Mouse (Mus musculus) neural tube, embryonic 13.5 days (tissue): Measurements from ENCODE around the gene March6. TPM values are rescaled to one million over a fixed set of nuclear protein-coding genes. Genes with fewer than 3 reads are reported as not detected.

Experiments used
- ATAC-seq: fragments of 200-750 bp; cut with Nextera tagmentation; 2 replicates; pipeline ENCODE4 v1.8.0; 2017; ENCODE audit warnings: low read depth, mild to moderate bottlenecking, moderate TSS enrichment, moderate library complexity
- H3K27ac ChIP-seq: fragments of 300-500 bp; sonication (generic); replicated peaks from 2 replicates; pipeline ENCODE4 v1.5.1; 2015; ENCODE audit warnings: moderate library complexity, mild to moderate bottlenecking, inconsistent platforms
- H3K27me3 ChIP-seq: fragments of 300-500 bp; sonication (generic); 2 replicates; pipeline ENCODE4 v1.6.1; 2015; ENCODE audit warnings: mild to moderate bottlenecking, inconsistent platforms
- H3K36me3 ChIP-seq: fragments of 300-500 bp; sonication (generic); 2 replicates; pipeline ENCODE4 v1.6.1; 2015; ENCODE audit warnings: mild to moderate bottlenecking, inconsistent platforms
- H3K4me1 ChIP-seq: fragments of 300-500 bp; sonication (generic); replicated peaks from 2 replicates; pipeline ENCODE4 v1.6.1; 2015; ENCODE audit warnings: inconsistent platforms
- H3K4me2 ChIP-seq: fragments of 300-500 bp; sonication (generic); 2 replicates; pipeline ENCODE4 v1.6.1; 2015; ENCODE audit warnings: inconsistent platforms, mild to moderate bottlenecking, moderate library complexity
- H3K4me3 ChIP-seq: fragments of 300-500 bp; sonication (generic); 2 replicates; pipeline ENCODE4 v1.5.1; 2015; ENCODE audit warnings: mild to moderate bottlenecking, inconsistent platforms
- H3K9ac ChIP-seq: fragments of 300-500 bp; sonication (generic); 2 replicates; pipeline ENCODE4 v1.6.1; 2015; ENCODE audit warnings: moderate library complexity, mild to moderate bottlenecking, inconsistent platforms
- H3K9me3 ChIP-seq: fragments of 300-500 bp; sonication (generic); 2 replicates; pipeline ENCODE4 v1.6.1; 2016; ENCODE audit warnings: inconsistent platforms
- WGBS: fragments of 180-500 bp; shearing (Covaris S2); methylation state at CpG from one replicate; pipeline ENCODE4 v1.1.7; 2015; 5-methylcytosine and 5-hydroxymethylcytosine counted together
- polyA plus RNA-seq: library from polyadenylated mRNA; unstranded; fragments of >200 nt; fragmentation: Nextera tagmentation; extraction: Ambion mirVana; gene quantifications from 2 replicates; pipeline ENCODE4 v1.2.1, GENCODE M21; 2015

March6 gene
- polyA plus RNA-seq, 1 experiment from 2014 or later = 58.2 TPM

DNA sequence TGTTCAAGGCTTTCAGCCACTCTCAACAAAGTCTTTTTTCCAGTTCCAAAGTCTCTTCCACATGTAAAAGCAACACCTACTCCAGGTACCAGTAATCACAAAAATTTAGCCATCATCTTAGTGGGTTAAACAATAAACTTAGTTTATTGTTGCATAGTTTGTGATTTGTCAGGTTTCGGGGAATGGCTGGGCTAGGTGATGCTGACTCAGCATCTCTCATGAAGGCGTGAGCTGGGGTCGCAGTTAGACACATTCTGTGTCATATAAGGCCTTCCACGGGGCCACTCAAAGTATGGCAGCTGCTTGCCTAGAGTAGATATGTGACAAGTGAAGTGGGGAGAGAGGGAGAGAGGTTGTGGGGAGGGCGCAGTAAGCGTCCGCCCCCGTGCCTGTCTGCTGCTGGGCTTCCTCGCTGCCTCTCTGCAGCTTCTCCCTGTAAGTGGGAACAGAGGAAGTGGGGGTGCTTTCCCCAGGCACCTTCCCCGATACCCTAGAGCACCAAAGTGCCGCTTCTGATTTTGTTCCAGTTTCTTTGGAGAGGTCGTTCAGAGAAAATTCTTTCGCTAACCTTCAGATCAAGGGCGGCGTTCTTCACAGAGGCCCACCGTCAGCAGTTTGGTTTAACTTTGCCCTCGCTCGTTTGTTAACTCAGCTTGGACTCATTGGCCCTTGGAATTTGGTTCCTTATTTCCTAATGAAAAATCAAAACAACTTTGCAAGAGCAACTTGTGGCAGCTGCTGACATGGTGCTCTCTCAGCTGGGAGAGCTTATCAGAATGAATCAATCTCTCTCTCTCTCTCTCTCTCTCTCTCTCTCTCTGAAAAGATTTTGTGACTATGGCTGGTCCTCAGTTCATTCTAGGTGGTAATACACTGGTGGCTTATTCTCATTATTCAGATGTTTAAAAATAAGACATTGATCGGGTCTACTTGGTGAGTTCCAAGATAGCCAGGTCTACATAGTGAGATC lies 33.0 kb upstream of the March6 start:
- Histone ChIP-seq H3K4me1 (peaks cover 4% of the 10 kb centered on the region), H3K9me3 (no peaks in the 10 kb centered on the region), H3K9ac (no peak overlapping the region), H3K36me3 (no peaks in the 10 kb centered on the region), H3K27me3 (no peaks in the 10 kb centered on the region), H3K4me3 (no peak overlapping the region), H3K27ac (no peak overlapping the region), H3K4me2 (no peak overlapping the region)
- no peak for ATAC-seq
- 78% methylated on average over 19 of the region's 19 CpGs for WGBS

DNA sequence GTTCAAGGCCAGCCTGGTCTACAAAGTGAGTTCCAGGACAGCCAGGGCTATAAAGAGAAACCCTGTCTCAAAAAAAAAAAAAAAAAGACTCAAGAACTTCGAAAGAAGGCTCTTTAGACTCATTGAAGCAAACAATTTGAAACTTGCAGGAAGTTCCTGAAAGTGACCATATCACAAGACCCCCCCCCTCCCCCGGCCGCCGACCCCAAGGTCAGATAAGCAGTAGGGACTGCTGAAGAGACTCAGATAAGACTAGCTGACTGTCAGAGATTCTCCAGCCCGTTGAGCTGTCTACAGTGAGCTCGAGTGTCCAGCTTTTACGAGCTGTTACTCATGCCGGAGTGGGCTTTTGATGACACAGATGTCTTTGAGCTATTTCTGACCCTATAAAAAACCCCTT lies 32.0 kb upstream of the March6 start:
- no peaks in the 10 kb centered on the region for H3K36me3 ChIP-seq
- H3K4me1 ChIP-seq = no peaks in the 10 kb centered on the region
- H3K9ac ChIP-seq = no peak overlapping the region
- H3K4me2 ChIP-seq = no peak overlapping the region
- H3K4me3 ChIP-seq = no peak overlapping the region
- ATAC-seq = no peak
- no peak overlapping the region for H3K27ac ChIP-seq
- 75% methylated on average over 8 of the region's 8 CpGs for WGBS
- no peaks in the 10 kb centered on the region for H3K9me3 ChIP-seq
- no peaks in the 10 kb centered on the region for H3K27me3 ChIP-seq

DNA sequence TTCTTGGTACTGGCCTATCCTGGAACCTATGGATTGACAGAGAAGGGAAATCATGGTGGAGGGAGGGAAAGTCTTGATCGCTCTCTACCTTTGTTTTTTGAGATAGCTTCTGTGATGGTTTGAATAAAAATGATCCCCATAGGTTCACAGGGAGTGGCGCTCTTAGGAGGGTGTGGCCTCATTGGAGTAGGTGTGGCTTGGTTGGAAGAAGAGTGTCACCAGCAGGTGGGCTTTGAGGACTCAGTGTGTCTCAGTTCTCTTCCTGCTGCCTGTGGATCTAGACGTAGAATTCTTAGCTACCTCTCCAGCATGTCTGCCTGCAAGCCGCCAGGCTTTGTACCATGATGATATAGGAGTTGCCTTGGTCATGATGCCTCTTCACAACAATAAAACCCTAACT lies 31.1 kb upstream of the March6 start:
- Histone ChIP-seq H3K4me2 (no peak overlapping the region), H3K9me3 (no peaks in the 10 kb centered on the region), H3K36me3 (no peaks in the 10 kb centered on the region), H3K4me3 (no peak overlapping the region), H3K27ac (no peak overlapping the region), H3K9ac (no peak overlapping the region), H3K4me1 (no peaks in the 10 kb centered on the region), H3K27me3 (no peaks in the 10 kb centered on the region)
- ATAC-seq = no peak
- 97% methylated on average over 4 of the region's 4 CpGs for WGBS

DNA sequence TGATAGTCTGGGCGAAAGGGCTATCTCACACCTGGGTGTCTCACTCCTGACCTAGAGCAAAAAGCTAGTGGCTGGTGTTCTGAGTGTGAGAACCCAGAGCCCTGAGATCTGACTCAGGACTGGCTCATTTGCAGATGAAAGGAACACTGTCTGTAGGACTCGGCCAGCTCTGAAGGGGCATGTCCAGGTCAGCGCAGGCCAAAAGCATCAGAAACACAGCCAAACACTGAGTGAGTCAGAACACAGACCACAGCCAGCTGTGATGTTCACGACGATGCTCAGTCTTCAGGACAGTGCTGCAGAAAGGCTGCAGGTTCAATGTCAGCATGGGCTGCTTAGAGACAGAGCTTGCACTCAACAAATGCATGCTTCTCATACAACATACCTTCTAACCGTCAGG lies 30.5 kb upstream of the March6 start:
- Histone ChIP-seq H3K4me3 (no peak overlapping the region), H3K27me3 (no peaks in the 10 kb centered on the region), H3K9ac (no peak overlapping the region), H3K36me3 (no peaks in the 10 kb centered on the region), H3K27ac (no peak overlapping the region), H3K4me2 (no peak overlapping the region), H3K4me1 (no peaks in the 10 kb centered on the region), H3K9me3 (no peaks in the 10 kb centered on the region)
- 62% methylated on average over 6 of the region's 6 CpGs for WGBS
- no peak for ATAC-seq

DNA sequence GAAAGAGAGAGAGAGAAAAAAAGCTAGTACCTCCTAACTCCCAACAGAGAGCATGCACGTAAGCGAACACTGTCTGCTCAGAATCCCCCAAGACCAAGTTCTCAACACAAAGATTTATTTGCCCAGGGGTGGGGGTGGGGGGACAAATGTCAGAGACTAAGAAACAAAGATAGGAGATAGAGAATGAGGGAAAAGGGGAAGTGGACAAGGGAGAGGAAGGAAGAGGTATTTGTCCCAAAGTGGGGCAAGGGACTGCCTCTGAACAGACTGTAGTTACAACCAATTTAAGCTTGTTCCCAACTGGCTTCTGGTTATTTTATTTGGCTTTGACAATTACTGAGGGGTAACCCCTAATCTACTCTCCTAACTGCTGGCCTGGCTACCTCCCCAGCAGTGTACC lies 24.0 kb upstream of the March6 start:
- 73% methylated on average over 2 of the region's 2 CpGs for WGBS
- H3K9me3 ChIP-seq = no peaks in the 10 kb centered on the region
- H3K4me3 ChIP-seq = no peak overlapping the region
- no peaks in the 10 kb centered on the region for H3K27me3 ChIP-seq
- no peak overlapping the region for H3K4me2 ChIP-seq
- H3K9ac ChIP-seq = no peak overlapping the region
- no peaks in the 10 kb centered on the region for H3K36me3 ChIP-seq
- no peaks in the 10 kb centered on the region for H3K4me1 ChIP-seq
- no peak for ATAC-seq
- H3K27ac ChIP-seq = no peak overlapping the region

DNA sequence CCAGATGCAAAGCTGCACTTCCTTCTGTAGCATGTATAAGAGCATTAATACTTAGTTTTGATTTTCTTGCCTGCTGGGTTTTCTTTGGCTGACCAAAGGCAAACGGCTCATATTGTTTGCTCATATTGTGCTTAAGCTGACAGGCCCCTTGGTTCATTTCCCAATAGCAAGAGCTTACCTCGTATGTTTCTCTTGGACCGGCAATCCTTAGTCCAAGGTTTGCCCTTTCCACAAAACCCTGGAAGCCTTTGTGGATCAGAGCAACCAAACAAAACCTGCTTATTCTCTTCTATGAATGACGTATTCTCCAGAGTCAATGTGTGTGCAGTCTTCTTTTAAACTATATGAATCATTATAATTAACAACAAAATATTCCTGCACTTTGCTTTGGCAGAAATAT lies 19.5 kb upstream of the March6 start:
- ATAC-seq = no peak
- H3K4me1 ChIP-seq = no peaks in the 10 kb centered on the region
- no peak overlapping the region for H3K4me2 ChIP-seq
- H3K27me3 ChIP-seq = no peaks in the 10 kb centered on the region
- H3K9me3 ChIP-seq = no peaks in the 10 kb centered on the region
- H3K9ac ChIP-seq = no peak overlapping the region
- H3K4me3 ChIP-seq = no peak overlapping the region
- WGBS = 91% methylated on average over 4 of the region's 4 CpGs
- H3K36me3 ChIP-seq = no peaks in the 10 kb centered on the region
- no peak overlapping the region for H3K27ac ChIP-seq

DNA sequence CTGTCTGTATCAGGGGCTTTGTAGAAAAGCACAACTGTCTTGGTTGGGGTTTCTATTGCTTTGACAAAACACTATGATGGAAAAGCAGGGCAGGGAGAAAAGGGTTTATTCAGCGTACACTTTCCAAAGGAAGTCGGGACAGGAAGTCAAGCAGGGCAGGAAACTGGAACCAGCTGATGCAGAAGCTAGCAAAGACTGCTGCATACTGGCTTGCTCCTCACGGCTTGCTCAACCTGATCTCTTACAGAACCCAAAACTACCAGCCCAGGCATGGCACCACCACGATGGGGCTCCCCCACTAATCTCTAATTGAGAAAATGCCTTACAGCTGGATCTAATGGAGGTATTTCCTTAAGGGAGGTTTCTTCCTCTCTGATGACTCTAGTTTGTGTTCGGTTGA lies 16.6 kb upstream of the March6 start:
- Histone ChIP-seq H3K4me1 (peaks cover 9% of the 10 kb centered on the region), H3K9me3 (no peaks in the 10 kb centered on the region), H3K27ac (no peak overlapping the region), H3K36me3 (no peaks in the 10 kb centered on the region), H3K4me3 (no peak overlapping the region), H3K4me2 (no peak overlapping the region), H3K27me3 (no peaks in the 10 kb centered on the region), H3K9ac (no peak overlapping the region)
- no peak for ATAC-seq
- WGBS = 80% methylated on average over 5 of the region's 5 CpGs

DNA sequence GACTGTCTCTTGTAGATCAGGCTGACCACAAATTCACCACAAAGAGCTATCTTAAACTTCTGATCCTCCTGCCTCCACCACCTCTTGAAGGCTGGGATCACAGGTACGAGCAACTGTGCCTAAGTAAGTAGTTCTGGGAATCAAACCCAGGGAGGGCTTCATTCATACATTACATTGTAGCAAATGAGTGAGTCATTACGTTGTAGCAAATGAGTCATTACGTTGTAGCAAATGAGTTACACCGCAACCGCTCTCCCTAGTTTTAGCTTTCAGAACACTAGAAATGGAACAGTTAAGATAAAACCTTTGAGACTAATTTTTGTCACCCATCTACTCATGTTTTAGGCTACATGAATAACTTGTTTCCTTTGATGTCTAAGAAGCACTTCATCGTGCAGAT lies 15.4 kb upstream of the March6 start:
- H3K36me3 ChIP-seq = no peaks in the 10 kb centered on the region
- no peak overlapping the region for H3K4me2 ChIP-seq
- H3K27ac ChIP-seq = no peak overlapping the region
- no peaks in the 10 kb centered on the region for H3K27me3 ChIP-seq
- no peaks in the 10 kb centered on the region for H3K9me3 ChIP-seq
- ATAC-seq = no peak
- 85% methylated on average over 6 of the region's 6 CpGs for WGBS
- peaks cover 20% of the 10 kb centered on the region for H3K4me1 ChIP-seq
- no peak overlapping the region for H3K9ac ChIP-seq
- H3K4me3 ChIP-seq = no peak overlapping the region

DNA sequence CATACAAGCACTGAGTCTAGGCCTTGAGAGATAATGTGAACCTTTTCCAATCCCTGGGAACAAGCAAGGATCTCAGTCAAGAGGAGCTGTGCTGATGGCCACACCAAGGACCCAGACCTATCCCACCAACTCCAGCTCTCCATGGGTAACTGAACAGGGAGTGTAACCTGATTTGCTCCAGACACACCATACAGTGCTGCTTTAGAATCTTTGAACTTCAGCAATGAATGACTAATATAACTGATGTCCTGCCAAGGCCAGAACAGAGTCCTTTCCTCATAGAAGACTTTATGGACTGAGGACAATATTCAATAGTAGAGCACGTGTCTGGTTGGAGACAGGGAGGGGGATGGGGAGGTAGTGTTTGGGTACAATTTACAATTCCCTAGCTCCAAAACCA lies 14.2 kb upstream of the March6 start:
- H3K36me3 ChIP-seq = no peaks in the 10 kb centered on the region
- no peak overlapping the region for H3K4me2 ChIP-seq
- no peak for ATAC-seq
- no peak overlapping the region for H3K27ac ChIP-seq
- peaks cover 29% of the 10 kb centered on the region for H3K4me1 ChIP-seq
- no peaks in the 10 kb centered on the region for H3K9me3 ChIP-seq
- WGBS = 74% methylated on average over 1 of the region's 1 CpGs
- no peak overlapping the region for H3K4me3 ChIP-seq
- no peak overlapping the region for H3K9ac ChIP-seq
- no peaks in the 10 kb centered on the region for H3K27me3 ChIP-seq

DNA sequence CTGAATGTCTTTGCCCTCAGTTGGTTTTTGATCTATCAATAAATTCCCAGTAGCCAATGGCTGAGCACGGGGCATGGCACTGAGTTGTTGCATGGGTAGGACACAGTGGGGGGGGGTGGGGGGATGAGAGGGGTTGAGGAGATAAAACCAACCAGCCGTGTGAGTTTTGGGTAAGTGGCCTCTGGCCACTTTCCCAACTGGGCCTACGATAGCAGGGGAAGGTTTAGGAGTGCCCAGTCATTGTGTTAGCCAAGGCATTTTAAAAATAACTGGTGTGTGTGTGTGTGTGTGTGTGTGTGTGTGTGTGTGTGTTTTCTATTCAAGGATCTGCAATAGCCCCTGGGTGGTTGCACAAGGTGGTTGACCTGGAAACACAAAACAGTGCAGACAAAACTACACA lies 12.4 kb upstream of the March6 start:
- no peaks in the 10 kb centered on the region for H3K9me3 ChIP-seq
- no peak for ATAC-seq
- H3K27me3 ChIP-seq = no peaks in the 10 kb centered on the region
- H3K4me3 ChIP-seq = no peak overlapping the region
- H3K9ac ChIP-seq = no peak overlapping the region
- H3K27ac ChIP-seq = no peak overlapping the region
- no peaks in the 10 kb centered on the region for H3K36me3 ChIP-seq
- no peak overlapping the region for H3K4me2 ChIP-seq
- 7% methylated on average over 3 of the region's 3 CpGs for WGBS
- H3K4me1 ChIP-seq = peaks cover 29% of the 10 kb centered on the region

DNA sequence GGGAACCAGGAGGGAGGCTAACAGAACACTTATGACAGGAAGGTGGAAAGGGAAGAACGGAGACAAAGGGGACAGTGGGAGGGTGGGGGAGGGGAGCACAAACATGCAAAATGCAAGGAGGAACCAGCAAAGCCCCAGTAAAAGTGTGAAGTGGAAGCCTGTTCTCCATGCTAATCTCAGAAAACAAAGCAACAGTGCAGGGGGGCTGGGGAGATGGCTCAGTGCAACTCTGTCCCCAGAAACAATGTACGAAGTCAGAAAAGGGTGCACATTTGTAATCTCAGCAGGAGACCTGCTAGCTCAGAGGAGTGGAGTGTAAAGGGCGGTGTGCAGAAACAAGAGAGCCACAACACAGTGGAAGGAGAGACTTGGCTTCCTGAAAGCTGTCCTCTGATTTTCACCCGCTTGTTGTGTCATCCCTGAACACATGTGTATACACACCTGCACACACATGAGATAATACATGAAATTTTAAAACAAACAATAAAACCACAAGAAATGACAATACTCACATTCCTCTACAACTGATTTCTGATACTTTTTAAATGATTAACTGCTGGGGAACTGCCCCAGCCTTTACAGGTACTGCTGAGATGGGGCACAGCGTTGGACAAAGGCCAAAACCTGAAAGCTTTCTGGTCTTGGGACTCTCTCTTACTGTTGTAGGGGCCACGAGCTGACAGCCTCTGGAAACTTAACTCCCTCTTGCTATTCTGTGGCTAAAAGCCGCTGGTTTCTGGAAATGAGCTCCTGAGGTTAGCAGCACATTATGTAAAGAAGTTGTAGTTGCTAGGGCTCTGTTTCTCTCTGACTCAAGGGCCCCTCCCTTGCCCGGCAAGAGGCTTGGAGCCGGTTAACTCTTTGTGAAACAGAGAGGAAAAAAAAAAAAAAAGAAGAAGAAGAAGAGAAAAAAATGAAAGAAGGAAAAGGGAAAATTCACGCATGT lies 11.4 kb upstream of the March6 start:
- Histone ChIP-seq H3K27ac (peak overlapping the region; percentile 59), H3K4me1 (peaks cover 29% of the 10 kb centered on the region), H3K9ac (no peak overlapping the region), H3K4me3 (no peak overlapping the region), H3K27me3 (no peaks in the 10 kb centered on the region), H3K9me3 (no peaks in the 10 kb centered on the region), H3K4me2 (peak overlapping the region; percentile 21), H3K36me3 (no peaks in the 10 kb centered on the region)
- 5% methylated on average over 10 of the region's 10 CpGs for WGBS
- peak; percentile 41; the same call in 1 of the 2 replicates for ATAC-seq

DNA sequence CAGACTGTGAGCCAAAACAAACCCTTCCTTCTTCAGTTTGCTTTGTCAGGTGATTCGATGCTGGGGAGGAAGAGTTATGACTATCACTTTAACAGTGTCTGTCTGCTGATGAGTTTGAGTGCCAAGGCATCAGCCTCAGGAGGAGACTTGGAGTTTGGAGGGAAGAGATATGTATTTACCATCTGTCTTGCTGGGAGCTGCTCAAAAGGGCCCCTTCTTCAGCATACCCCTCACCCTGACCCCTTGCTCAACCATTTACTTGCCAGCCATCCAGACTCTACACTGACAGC lies 9.6 kb upstream of the March6 start:
- no peak overlapping the region for H3K4me3 ChIP-seq

More for the DNA sequence above, 9.6 kb upstream of the March6 start:
- H3K9ac ChIP-seq = no peak overlapping the region
- H3K27ac ChIP-seq = no peak overlapping the region
- H3K36me3 ChIP-seq = no peaks in the 10 kb centered on the region
- H3K9me3 ChIP-seq = no peaks in the 10 kb centered on the region
- ATAC-seq = no peak
- no peaks in the 10 kb centered on the region for H3K27me3 ChIP-seq
- WGBS = 60% methylated on average over 1 of the region's 1 CpGs
- no peak overlapping the region for H3K4me2 ChIP-seq
- peaks cover 43% of the 10 kb centered on the region for H3K4me1 ChIP-seq
